18 mouse cellular contexts compared by ENCODE assay signal in genomic region chr8:78907918-78908317, GRCm38 (mm10).
"Had no signal": no experiment of that assay in that cellular context is flagged by ENCODE, and none has a peak within 500 bp of the region (broad histone marks: within the 10 kb centered on the region; RNA-seq: fewer than 3 reads in every experiment).

No protein-coding gene starts in this region.

- DNase-seq: gastrocnemius, adult 2 months; gastrocnemius, postnatal 10 days; gastrocnemius, postnatal 25 days; heart, adult 11 months; heart, adult 2 months; heart, postnatal 14 days; heart, postnatal 36 days; kidney, adult 11 months; kidney, adult 2 months; kidney, adult 9 months; kidney, postnatal 14 days; kidney, postnatal 36 days; layer of hippocampus, adult 9-11 months; layer of hippocampus, postnatal 36 days; left cerebral cortex, postnatal 4 days had no signal

- ATAC-seq: hindbrain, postnatal 0 days; intestine, embryonic 16.5 days; liver, embryonic 12.5 days had no signal
